Mouse (Mus musculus) neural tube, embryonic 12.5 days (tissue): ENCODE data around the gene Prdx2. TPM values are rescaled to one million over a fixed set of nuclear protein-coding genes. Genes with fewer than 3 reads are reported as not detected.

ENCODE experiments used
- microRNA-seq: library from miRNA; unstranded; fragments of <30 nt; microRNA quantifications from one replicate; pipeline ENCODE4, GENCODE M21; 2017
- polyA plus RNA-seq: library from polyadenylated mRNA; unstranded; fragments of >200 nt; fragmentation: Nextera tagmentation; extraction: Ambion mirVana; gene quantifications from 2 replicates; pipeline ENCODE4 v1.2.1, GENCODE M21; 2016

Prdx2 gene
- polyA plus RNA-seq, 1 experiment from 2014 or later = 1,247 TPM

Small RNA genes lying within 50 kb of the gene (microRNA-seq; reads per million reads assigned to microRNA genes)
- not detected for gene Gm24197

Other genes with a start within 250 kb of the Prdx2 start
- gene G430095P16Rik, start 246.6 kb upstream of the Prdx2 start, polyA plus RNA-seq = 2.5 and 2.6 TPM in 2 replicates
- 8.4 and 11.2 TPM in 2 replicates for gene Nfix, start 169.2 kb upstream of the Prdx2 start, polyA plus RNA-seq
- gene Dand5, start 146.8 kb upstream of the Prdx2 start, polyA plus RNA-seq = 6.5 and 8.3 TPM in 2 replicates
- 39.7 and 40.1 TPM in 2 replicates for gene Gadd45gip1, start 138.1 kb upstream of the Prdx2 start, polyA plus RNA-seq
- gene Rad23a, start 128.9 kb upstream of the Prdx2 start, polyA plus RNA-seq = 89.7 and 94.8 TPM in 2 replicates
- gene Calr, start 122.7 kb upstream of the Prdx2 start, polyA plus RNA-seq = 753 and 769 TPM in 2 replicates
- 108 and 110 TPM in 2 replicates for gene Farsa, start 112.6 kb upstream of the Prdx2 start, polyA plus RNA-seq
- 34.2 and 34.9 TPM in 2 replicates for gene Syce2, start 97.5 kb upstream of the Prdx2 start, polyA plus RNA-seq
- 32.1 and 37.0 TPM in 2 replicates for gene Gcdh, start 75.7 kb upstream of the Prdx2 start, polyA plus RNA-seq
- gene Klf1, start 67.7 kb upstream of the Prdx2 start, polyA plus RNA-seq = 3.4 and 4.0 TPM in 2 replicates
- 5.2 and 6.5 TPM in 2 replicates for gene Dnase2a, start 61.0 kb upstream of the Prdx2 start, polyA plus RNA-seq
- gene Mast1, start 32.2 kb upstream of the Prdx2 start, polyA plus RNA-seq = 43.0 and 44.9 TPM in 2 replicates
- gene Rtbdn, start 22.6 kb upstream of the Prdx2 start, polyA plus RNA-seq = 0.93 and 1.1 TPM in 2 replicates
- not detected in 2 replicates for gene Gm49661, start 154 bp upstream of the Prdx2 start, polyA plus RNA-seq
- gene Rnaseh2a, start 180 bp downstream of the Prdx2 start, polyA plus RNA-seq = 78.4 and 85.2 TPM in 2 replicates
- 9.9 TPM in 2 replicates for gene Junb, start 9.1 kb downstream of the Prdx2 start, polyA plus RNA-seq
- 17.6 and 18.2 TPM in 2 replicates for gene Hook2, start 21.0 kb downstream of the Prdx2 start, polyA plus RNA-seq
- gene Best2, start 44.9 kb downstream of the Prdx2 start, polyA plus RNA-seq = not detected in 2 replicates
- gene Asna1, start 55.7 kb downstream of the Prdx2 start, polyA plus RNA-seq = 144 and 150 TPM in 2 replicates
- 180 and 189 TPM in 2 replicates for gene Trir, start 57.2 kb downstream of the Prdx2 start, polyA plus RNA-seq
- 39.2 and 40.4 TPM in 2 replicates for gene Tnpo2, start 67.3 kb downstream of the Prdx2 start, polyA plus RNA-seq
- gene Fbxw9, start 90.5 kb downstream of the Prdx2 start, polyA plus RNA-seq = 38.1 and 40.5 TPM in 2 replicates
- not detected in 2 replicates for gene Gm5741, start 98.4 kb downstream of the Prdx2 start, polyA plus RNA-seq
- gene Dhps, start 102.2 kb downstream of the Prdx2 start, polyA plus RNA-seq = 76.3 and 87.4 TPM in 2 replicates
- gene Wdr83os, start 111.2 kb downstream of the Prdx2 start, polyA plus RNA-seq = 104 and 111 TPM in 2 replicates
- gene Wdr83, start 111.7 kb downstream of the Prdx2 start, polyA plus RNA-seq = 54.6 and 57.9 TPM in 2 replicates
- gene Man2b1, start 113.7 kb downstream of the Prdx2 start, polyA plus RNA-seq = 18.0 and 18.7 TPM in 2 replicates
- 1.4 TPM in 2 replicates for gene Zfp791, start 153.5 kb downstream of the Prdx2 start, polyA plus RNA-seq
- gene Cks1brt, start 182.3 kb downstream of the Prdx2 start, polyA plus RNA-seq = not detected in 2 replicates